9 mouse cellular contexts compared by ENCODE assay signal in the genomic region with DNA sequence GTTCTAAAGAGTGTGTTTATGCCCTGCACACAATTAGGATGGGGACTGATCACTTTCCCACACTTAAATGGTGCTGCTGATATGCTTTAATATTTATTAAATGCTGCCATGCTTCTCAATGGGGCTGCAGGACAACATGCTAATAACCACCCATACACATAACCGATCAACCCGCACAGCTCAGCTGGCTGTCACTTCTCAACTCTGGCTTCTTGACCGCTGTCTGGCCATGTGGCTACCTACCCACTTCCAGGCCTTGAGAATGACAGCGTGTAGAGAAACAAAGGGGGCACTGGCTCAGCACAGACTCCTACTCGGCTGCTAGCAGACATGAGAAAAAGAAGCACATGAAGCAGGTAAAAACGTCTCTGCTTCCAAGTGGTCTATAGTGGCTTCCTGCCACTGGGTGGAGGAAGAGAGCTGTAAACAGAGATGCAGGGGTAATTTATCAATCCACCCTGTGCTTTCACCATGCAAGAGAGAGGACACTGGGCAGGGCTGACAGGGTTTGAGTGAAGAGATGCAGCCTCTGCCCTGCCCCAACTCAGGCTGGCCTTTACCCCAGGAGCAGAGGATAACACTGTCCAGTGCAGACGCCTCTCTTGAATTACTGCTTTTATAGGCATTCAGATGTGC.
DNase-seq lines count a peak whose midpoint lies in the region; ATAC-seq and TF ChIP-seq lines count a peak whose summit lies in the region.
"Had no signal": no experiment of that assay in that cellular context is flagged by ENCODE, and none has a peak within 500 bp of the region (broad histone marks: within the 10 kb centered on the region; RNA-seq: fewer than 3 reads in every experiment).

No protein-coding gene starts in this region.

- POLR2A ChIA-PET in Patski (lab: Charles Lee): no interaction called here

- peak; percentile 70 for TF ChIP-seq CTCF in Patski (IDR thresholded peaks at IDR 0.05)

- DNase-seq in B cell, adult 2 months: peak; percentile 6 to 17
- no peak for DNase-seq in Patski (ENCODE audit: low read depth, low spot score)
- peak; percentile 64 for DNase-seq in embryonic facial prominence, embryonic 10.5 days (ENCODE audit: low spot score)
- DNase-seq in layer of hippocampus, adult 11-12 months (ENCODE audit: low spot score): peak; percentile 77
- peak; percentile 27 to 45 for DNase-seq in lung, postnatal 4 days
- peak; percentile 26 to 34 for DNase-seq in right cerebral cortex, postnatal 36 days (ENCODE audit: low spot score in 2 of 2)

- peaks cover 14% of the 10 kb centered on the region for H3K4me1 ChIP-seq in embryonic facial prominence, embryonic 10.5 days

- 61% methylated on average over 7 of the region's 7 CpGs for WGBS in embryonic facial prominence, embryonic 10.5 days

- H3K4me3 ChIP-seq in embryonic facial prominence, embryonic 10.5 days: no peak overlapping the region
- H3K4me3 ChIP-seq: embryonic facial prominence, embryonic 15.5 days had no signal

- H3K27me3 ChIP-seq in Patski: no peaks in the 10 kb centered on the region
- H3K27me3 ChIP-seq in embryonic facial prominence, embryonic 10.5 days (replicated peaks; ENCODE audit: low read depth, poor library complexity, severe bottlenecking): no peaks in the 10 kb centered on the region
- H3K27me3 ChIP-seq: embryonic facial prominence, embryonic 15.5 days had no signal

- ATAC-seq in Patski: peak; percentile 39
- ATAC-seq in hematopoietic stem cell, adult 5-6 weeks (replicated peaks in 1 of 2; ENCODE audit: insufficient read depth in 1 of 2, low FRiP score in 2 of 2, low TSS enrichment in 1 of 2, low read depth in 1 of 2, poor library complexity in 2 of 2, severe bottlenecking in 2 of 2): peak; percentile 49 to 61; a peak in 3 of 4 replicates
- no peak for ATAC-seq in megakaryocyte, adult 5-6 weeks (ENCODE audit: poor library complexity, severe bottlenecking)

- in situ Hi-C loops in Patski (cut with MboI; ENCODE audit: low pct_unique_long_range_greater_than_20kb): no loop called here

- peaks cover 6% of the 10 kb centered on the region for H3K36me3 ChIP-seq in embryonic facial prominence, embryonic 10.5 days (replicated peaks)
- H3K36me3 ChIP-seq: embryonic facial prominence, embryonic 15.5 days had no signal

- CTCF ChIA-PET in Patski (lab: Charles Lee): interaction anchor here (1.9 kb wide), 1 partner anchor 192 kb away, joined by 4 read pairs; no protein-coding TSS in a partner anchor

- peaks cover 5% of the 10 kb centered on the region; the same call in 1 of the 2 replicates for H3K9me3 ChIP-seq in embryonic facial prominence, embryonic 10.5 days
- H3K9me3 ChIP-seq: embryonic facial prominence, embryonic 15.5 days had no signal

- H3K27ac ChIP-seq in embryonic facial prominence, embryonic 10.5 days (replicated peaks): peak overlapping the region; percentile 44
- H3K27ac ChIP-seq: embryonic facial prominence, embryonic 15.5 days had no signal
